Mouse (Mus musculus) embryo, embryonic 9.5 days (tissue): ENCODE data around the gene Nudt16.
A peak's percentile ranks its signal among the peaks of the same experiment; 100 is the strongest.
"Not testable (repeated sequence)": the region's sequence is repeated elsewhere in the genome, so short reads cannot be mapped to it uniquely, and the experiment has no call there.

Experiments used
- DNase-seq: peaks from one replicate; pipeline ENCODE4 v3.0.0-alpha.2; 2017; ENCODE audit errors: extremely low spot score

The Nudt16 gene

DNA sequence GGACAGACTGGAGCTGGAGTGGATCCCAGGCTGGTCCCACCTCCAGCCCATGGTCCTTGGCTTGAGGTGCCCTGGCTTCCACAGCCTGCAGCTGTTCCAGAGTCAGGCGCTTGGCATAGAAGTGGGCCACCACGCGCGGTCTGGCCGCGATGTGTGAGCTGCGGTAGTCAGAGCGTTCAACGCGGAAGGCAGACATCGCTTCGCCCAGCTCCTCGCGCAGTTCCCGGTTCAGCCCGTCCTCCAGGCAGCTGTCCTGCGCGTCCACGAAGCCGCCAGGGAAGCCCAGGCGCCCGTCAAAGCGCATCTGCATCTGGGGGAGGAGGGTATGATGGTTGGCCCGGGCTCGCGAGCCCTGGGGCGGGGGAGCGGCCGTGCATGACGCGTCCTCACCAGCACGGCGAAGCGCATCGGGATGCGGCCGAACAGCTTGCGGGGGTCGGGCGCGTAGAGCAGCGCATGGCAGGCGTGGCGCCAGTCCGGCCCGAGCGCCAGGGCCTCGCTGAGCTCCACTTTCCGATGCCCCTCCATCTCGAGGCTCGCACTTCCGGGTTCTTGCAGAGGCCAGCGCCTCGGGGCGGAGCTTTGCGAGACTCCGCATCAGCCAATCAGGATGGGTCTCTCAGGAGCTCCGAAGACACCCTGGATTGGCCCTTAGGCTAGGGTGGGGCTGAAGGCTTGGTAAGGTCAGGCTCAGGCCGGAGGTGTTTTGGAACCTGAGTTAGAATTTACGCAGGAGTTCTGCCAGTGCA lies at the start of gene Nudt16:
Gene Nudt16 (minus strand): TSS at position 572 of the 749 bp plus-strand sequence.
- peak; percentile 89 for DNase-seq

- DNase-seq: no peak
These were observed 13.4 kb upstream of the Nudt16 start, which contains the start of gene 1700080E11Rik for GRCm38 (mm10) chr9:105144992-105145391. 1700080E11Rik (minus strand) TSS chr9:105145092.

DNA sequence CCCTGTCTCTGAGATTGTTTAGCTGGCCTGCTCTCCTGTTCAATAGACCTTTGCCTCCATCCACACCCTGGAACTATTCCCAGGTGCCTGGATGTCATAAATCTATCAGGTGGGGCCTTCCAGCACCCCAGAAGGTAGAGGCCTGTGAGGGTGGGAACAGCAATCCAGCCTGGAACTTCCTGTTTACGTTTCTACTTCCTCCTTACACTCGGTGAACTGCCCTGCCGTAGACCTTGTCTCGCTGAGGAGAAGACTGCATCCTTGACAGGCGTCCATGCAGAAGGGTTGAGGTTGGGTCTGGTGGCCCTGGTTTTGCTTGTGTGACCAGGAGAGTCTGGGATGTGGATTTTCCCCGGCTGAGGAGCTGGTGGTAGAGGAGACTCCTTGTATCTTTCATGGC lies 7.6 kb upstream of the Nudt16 start:
- DNase-seq: no peak

DNA sequence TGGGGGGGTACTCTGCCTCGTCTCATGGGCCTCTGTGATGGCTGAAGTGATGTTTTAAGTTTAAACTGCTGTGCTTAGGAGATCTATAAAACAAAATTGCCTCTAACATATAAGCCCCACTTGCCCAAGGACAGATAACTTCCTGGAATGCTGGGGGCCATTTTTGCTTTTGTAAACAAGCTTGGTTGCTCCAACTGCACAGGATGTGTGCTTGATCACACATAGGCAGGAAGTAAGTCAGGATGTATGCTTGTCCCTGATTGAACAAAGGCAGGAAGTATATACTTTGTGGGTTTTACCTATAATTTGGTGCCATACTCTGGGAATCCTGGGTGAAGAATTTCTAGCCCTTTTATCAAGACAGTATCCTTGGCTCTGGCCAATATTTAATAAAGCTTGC lies 4.8 kb upstream of the Nudt16 start:
- no peak for DNase-seq

GRCm38 (mm10) chr9:105134536-105134935 lies 2.9 kb upstream of the Nudt16 start:
- no peak for DNase-seq

DNA sequence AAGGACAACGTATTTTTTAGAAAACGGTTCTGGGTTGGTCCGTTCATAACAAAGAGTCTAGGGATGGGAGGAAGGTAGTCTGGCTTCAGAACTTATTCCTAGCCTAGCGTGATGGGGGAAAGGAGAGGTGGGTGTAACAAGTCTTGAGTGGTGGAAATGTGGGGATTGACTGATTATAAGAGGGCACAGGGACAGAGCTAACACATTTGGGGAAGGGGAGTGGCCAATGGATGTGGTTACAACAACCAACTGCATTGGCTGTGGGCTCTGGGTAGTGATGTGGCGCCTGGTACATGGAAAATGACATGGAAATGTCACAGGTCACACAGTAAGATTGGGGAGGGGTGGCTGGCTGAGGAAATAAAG lies 361 bp upstream of the Nudt16 start:
- no peak for DNase-seq

DNA sequence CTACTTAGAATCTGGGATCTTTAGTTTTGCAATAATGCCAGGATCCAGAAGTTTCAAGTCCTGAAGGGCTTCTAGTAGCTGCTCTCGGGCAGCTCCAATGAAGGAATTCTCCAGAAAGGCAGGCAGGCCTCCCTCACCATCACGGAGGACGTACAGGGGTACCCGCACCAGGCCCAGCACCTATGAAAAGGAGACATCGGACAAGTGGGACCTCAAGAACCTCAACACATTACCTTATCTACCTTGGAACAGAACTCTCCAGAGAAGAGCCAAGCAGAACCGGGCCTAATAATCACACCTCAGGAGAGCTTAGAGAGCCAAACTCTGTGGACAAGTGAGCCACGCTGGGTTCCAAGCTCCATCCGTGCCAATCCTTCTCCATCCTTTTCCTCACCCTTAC lies 1.3 kb downstream of the Nudt16 start:
- no peak for DNase-seq

DNA sequence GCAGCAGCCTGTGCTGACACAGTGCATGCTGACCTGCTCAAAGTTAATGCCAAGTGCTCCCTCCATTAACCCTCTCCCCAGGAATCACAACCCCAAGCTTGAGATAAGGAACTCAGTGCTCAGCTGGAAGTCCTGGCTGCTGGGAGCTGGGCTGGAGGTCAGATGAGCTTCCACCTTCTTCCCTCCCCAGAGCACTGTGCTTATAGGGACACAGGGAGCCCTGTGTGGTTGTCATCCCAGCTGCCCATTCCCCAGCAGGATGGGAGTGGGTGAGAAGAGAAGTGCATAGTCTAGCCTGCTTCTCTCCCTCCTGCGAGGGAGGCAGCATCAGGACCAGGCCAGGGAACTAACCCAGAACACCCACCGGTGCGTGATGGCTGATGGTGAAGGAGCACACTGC lies 6.4 kb downstream of the Nudt16 start:
- DNase-seq: not testable (repeated sequence)

DNA sequence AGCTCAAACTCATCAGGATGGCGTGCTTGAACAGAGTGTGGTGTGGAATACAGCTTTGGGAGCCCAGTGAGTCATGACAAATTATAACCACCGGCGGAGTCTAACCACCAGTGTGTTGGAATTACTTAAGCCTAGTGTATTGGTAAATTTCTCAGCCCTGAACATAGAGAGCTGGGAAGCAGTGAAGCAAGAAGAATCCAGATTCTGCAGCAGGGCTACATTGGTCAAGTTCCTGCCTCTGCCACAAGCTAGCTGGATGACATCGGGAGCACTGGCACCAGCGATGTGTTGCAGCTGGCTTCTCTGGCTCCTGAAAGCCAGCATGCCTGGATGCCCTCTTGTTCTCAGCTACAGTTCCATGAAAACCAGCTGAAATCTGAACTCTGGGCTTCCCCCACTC lies 27.7 kb downstream of the Nudt16 start:
- DNase-seq: no peak

DNA sequence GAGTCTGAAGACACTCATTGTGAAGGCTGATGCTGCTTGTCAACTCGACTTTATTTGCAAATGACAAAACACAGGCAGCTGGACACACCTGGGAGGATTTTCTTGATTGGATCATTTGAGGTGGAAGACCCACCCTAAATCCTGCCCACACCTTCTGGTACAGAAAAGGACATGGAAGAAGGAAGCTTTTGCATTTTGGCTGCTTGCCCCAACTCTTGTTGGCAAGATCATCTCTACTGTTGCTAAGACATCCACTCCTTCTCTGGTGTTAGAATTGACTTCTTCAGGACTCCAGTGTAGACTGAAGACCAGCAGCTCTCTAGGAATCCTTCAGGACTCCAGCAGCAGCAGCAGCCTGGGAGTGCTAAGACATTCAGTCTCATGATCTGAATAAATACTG lies 29.7 kb downstream of the Nudt16 start:
- DNase-seq: no peak

DNA sequence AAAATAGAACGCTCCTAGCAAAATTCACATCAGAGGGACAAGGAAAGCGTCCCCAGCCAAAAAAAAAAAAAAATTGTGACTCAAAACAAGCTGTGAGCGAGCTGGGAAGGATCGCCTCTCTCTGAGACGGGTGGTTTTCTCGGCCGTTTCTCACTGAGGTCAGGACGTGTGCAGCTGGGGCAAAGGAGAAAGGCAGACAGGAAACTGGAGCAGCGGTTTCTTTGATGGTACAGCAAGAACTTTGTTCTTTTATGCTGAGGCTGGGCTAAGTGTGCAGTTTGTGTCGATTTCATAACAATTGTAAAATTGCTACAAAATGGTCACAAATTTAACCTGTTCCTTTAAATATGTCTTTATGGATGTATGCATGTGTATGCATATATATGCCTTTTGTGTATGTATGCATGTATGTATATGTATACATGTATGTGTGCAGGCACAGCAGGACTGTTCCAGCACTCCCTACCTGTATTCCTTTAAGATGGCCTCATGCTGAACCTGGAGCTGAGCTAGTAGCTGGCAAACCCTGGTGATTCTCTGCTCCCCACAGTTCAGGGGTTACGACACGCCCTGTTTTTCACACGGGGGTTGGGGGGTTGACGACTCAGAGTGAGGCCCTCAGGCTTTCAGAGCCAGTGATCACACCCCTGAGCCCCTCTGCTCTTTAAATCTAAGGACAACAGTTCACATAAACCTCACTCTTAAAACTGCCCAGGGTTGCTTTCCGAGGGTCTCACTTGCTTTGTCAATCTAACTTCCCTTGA lies 30.6 kb downstream of the Nudt16 start:
- DNase-seq: no peak

DNA sequence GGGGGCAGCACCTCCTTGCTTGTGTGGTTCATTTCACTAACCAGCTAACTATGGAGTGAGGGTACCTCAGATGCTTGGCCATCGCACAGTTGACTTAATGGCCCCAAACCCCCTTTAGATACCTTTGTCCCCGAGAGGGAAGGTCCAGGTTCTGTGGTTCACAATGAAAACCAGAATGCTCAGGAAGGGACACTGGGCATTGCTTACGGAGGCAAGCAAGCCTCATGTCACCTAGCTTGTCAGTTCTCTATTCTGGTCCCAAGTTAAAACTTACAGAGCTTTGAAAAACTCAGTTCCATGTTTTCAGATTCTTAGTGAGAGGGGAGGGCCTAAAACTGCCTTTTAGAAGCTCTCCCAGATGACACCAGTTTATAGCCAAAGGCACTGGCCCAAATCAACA lies 51.4 kb downstream of the Nudt16 start:
- DNase-seq: no peak
